Mouse (Mus musculus): Measurements from ENCODE around the gene Ascc2. TPM values are rescaled to one million over a fixed set of nuclear protein-coding genes. Genes with fewer than 3 reads are reported as not detected.
A peak's percentile ranks its signal among the peaks of the same experiment; 100 is the strongest.

Gene Ascc2
- total RNA-seq (2021), result 31.3 and 36.4 TPM in 2 replicates
- long read RNA-seq, experiment 1, transcript Ascc2-201 (20 exons, 2,650 nt), result major isoform, 24 of 55 reads
- long read RNA-seq, experiment 1, partial matches to known transcripts, result 13 of 55 reads
- long read RNA-seq, experiment 1, other reads (novel, unspliced or antisense), result 18 of 55 reads
- long read RNA-seq, experiment 2, transcript Ascc2-201 (20 exons, 2,650 nt), result major isoform, 9 of 30 reads
- long read RNA-seq, experiment 2, partial matches to known transcripts, result 4 of 30 reads
- long read RNA-seq, experiment 2, other reads (novel, unspliced or antisense), result 17 of 30 reads

- peak; percentile 99 for DNase-seq
Observed at GRCm38 (mm10) chr11:4637534-4638234, at the start of gene Ascc2. Ascc2 (plus strand) TSS chr11:4637747.

DNA sequence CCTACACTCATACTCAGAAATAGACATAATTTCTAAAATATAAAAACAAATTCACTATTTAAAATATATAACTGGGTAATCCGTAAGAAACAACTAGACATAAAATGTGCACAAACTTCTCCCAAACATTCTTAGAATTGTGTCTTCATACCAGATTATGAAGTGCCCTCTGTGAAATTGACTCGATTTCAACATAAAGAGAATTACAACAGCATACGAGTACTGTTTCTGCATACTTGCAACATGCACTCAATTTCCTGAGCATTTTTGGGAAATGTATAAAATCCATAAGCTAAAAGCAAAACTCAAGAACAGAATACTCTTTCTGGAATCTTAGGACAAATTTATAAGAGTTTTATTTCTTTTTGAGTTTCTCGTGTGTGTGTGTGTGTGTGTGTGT lies 45.7 kb upstream of the Ascc2 start:
- no peak for DNase-seq

- DNase-seq, result no peak
Observed at GRCm38 (mm10) chr11:4593491-4593848, 44.1 kb upstream of the Ascc2 start.

- DNase-seq, result peak; percentile 64
Observed at GRCm38 (mm10) chr11:4593849-4594607, 43.5 kb upstream of the Ascc2 start.

DNA sequence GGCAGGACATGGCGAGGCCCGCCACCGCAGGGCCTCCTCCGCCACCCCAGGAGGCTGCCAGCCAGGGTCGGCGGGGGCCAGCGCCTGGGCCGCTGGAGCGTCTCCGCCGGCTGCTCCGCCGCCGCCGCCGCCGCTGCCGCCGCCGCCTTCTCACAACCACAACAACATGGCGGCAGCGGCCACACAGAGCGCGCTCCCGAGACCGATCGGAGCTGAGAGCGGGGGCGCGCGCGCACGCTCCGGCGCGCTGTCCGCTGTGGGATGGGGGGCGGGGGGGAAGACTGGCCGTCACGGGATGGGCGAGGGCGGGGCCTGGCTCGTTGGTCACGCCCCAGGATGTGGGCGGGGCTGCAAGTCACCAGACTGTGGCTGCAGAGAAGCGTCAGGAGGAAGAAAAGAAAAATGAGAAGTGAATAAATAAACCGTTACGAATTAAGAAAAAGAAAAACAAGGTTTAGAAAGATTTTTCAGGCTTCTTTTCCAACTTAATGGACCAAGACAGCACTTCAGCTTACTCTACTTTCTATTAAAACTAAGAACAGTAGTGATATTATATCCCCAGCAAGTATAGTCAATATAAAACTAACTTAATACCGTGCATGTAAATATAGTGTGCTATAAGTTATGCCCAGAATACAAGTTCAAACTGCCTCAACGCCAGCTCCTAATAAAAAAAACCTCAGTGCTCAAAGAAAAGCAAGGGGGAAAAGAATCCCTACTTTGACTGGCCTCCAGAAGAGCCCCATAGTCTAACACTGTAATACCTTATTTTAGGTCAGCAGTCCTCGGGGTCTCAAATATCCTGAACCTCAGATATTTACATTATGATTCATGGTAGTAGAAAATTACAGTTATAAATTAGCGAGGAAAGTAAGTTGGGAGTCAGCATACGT lies 42.7 kb upstream of the Ascc2 start, which contains the start of gene Mtmr3:
Gene Mtmr3, minus strand, starts transcription at position 256 of the 893 bp plus-strand sequence.
- peak; percentile 98 for DNase-seq

- no peak for DNase-seq
Observed at GRCm38 (mm10) chr11:4598411-4598810, 39.1 kb upstream of the Ascc2 start.

- DNase-seq, result no peak
Observed at GRCm38 (mm10) chr11:4599916-4600315, 37.6 kb upstream of the Ascc2 start.

DNA sequence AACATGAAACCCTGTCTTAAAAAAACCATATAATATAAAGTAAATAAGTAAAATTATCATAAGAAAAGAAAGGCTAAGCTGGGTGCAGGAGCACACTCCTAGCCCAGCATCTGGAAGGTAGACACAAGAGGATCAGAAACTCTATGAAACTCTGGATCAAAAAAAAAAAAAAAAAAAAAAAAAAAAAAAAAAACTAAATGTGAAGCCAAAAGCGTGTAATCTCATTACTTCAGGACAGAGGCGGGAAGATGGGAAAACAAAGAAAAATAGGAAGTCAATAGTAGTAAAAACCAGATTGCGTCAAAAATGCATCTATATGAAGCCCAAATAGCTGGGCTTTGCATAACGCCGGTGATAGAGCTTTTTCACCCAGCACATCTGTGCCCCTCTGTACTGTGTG lies 35.7 kb upstream of the Ascc2 start:
- no peak for DNase-seq

GRCm38 (mm10) chr11:4602691-4603441 lies 34.7 kb upstream of the Ascc2 start:
- peak; percentile 58 for DNase-seq

DNA sequence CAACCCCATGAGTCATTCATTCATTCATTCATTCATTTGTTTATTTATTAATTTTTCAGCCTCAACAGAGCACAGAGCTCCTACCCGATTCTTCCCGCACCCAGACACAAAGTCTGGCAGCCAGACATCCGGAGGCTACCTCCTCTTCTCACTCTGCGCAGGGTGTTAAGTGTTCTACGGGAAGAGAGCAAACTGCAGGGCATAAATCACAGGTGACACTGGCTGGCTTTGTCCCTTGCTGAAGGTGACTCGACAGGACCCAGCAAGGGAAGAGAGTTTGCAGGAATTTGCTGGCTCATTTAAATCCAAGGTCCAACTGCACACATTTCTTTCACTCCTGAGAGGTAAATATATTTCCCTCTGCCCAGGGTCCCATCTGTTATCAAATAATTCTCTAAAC lies 33.1 kb upstream of the Ascc2 start:
- no peak for DNase-seq

DNA sequence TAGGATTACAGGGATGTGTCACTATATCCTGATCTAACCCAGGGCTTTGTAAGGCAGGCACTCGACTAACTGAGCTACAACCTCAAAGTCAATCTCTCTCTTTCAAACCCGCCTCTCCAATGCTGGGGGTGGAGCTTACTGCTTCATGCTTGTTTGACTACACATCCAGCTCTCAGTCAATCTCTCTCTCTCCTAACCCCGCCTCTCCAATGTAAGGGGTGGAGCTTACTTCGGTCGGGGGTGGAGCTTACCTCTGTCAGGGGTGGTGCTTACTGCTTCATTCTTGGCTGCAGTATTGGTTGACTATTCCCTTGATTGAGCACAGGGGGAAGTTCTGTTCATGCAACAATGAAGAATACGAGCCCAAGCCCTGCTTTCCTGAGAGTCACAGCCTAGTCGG lies 32.1 kb upstream of the Ascc2 start:
- peak; percentile 42 for DNase-seq

- no peak for DNase-seq
Observed at GRCm38 (mm10) chr11:4606541-4606940, 31.0 kb upstream of the Ascc2 start.

- no peak for DNase-seq
Observed at GRCm38 (mm10) chr11:4611904-4612303, 25.6 kb upstream of the Ascc2 start.

DNA sequence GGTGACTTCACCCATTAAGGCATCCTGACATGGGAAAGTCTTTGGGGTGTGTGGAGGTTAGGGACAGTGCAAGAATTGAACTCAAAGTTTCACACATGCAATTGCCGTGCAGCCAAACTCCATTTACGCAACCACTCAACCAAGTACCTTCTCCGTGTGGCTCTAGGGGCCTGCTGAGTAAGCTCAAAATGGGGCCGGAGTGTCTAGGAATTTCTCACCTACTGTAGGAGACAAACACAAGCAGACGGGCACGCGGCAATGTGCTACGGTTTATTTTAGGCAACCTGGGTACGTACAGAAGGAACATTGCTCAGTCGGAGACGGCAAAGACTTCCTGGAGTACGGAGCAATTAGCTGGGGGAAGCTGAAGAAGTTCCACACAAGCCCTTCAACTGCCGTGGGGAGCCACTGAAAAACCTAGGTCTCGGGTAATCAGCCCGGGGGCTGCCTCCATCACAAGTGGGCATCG lies 17.5 kb upstream of the Ascc2 start, which contains the start of gene Gm11032:
Gene Gm11032, plus strand, starts transcription at position 51 of the 469 bp plus-strand sequence.
- no peak for DNase-seq

- DNase-seq, result no peak
Observed at GRCm38 (mm10) chr11:4620501-4621108, 16.9 kb upstream of the Ascc2 start.

- peak; percentile 60 for DNase-seq
Observed at GRCm38 (mm10) chr11:4621866-4622265, 15.7 kb upstream of the Ascc2 start.

DNA sequence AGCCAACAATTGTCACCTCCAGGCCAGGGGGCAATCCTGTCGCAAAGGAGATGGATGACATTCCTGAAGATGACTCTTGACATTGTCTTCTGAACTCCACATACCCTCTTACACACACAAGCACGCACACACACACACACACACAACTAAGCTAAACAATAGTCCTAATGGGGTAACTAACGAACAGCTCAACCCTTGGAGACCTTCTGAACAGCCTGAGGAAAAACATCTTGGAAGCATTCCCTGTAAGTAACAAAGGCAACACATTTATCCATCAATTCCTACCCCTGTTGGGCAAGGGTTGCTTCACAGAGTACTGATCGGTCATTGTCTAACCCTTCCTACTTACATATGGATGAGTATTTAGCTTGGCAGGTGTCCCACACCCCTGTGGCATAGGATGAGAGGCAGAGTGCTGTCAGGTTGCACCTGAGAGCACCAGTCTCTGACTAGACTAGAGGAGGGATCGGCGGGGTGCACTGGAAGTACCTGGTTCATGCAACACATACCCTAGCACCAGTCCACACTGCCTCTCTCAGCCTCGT lies 15.0 kb upstream of the Ascc2 start:
- no peak for DNase-seq

GRCm38 (mm10) chr11:4622997-4623396 lies 14.6 kb upstream of the Ascc2 start:
- DNase-seq, result no peak

- no peak for DNase-seq
Observed at GRCm38 (mm10) chr11:4625931-4626330, 11.6 kb upstream of the Ascc2 start.

GRCm38 (mm10) chr11:4627636-4628035 lies 9.9 kb upstream of the Ascc2 start:
- DNase-seq, result no peak

Data from adrenal gland, postnatal 14 days (tissue).